Mouse (Mus musculus) heart, adult 2 months (tissue): ENCODE results near the gene Nkx1-2. TPM values are rescaled to one million over a fixed set of nuclear protein-coding genes. Genes with fewer than 3 reads are reported as not detected.

Experiments
- DNase-seq, 2 experiments: peaks; one replicate each; pipeline ENCODE4 v3.0.0; 2021
- H3K27ac ChIP-seq: fragments of 200-600 bp; 2 replicates; pipeline ENCODE4 v1.8.1; 2022
- H3K27me3 ChIP-seq: fragments of 200-500 bp; 2 replicates; pipeline ENCODE4 v1.6.1; 2012; ENCODE audit warnings: mild to moderate bottlenecking, low read length, inconsistent platforms, mixed read lengths; ENCODE audit not compliant: control insufficient read depth, insufficient read depth
- H3K36me3 ChIP-seq: fragments of 200-500 bp; 2 replicates; pipeline ENCODE4 v1.6.1; 2012; ENCODE audit warnings: low read length, inconsistent platforms; ENCODE audit not compliant: control insufficient read depth, insufficient read depth
- H3K4me1 ChIP-seq: fragments of 200-500 bp; 2 replicates; pipeline ENCODE4 v1.6.1; 2011; ENCODE audit warnings: low read length; ENCODE audit not compliant: control insufficient read depth, insufficient read depth
- H3K4me3 ChIP-seq: fragments of 200-600 bp; 2 replicates; pipeline ENCODE4 v1.8.1; 2022
- H3K79me2 ChIP-seq: fragments of 200-500 bp; replicated peaks from 2 replicates; pipeline ENCODE4 v1.6.1; 2012; ENCODE audit warnings: mild to moderate bottlenecking, inconsistent platforms, low read length, moderate library complexity, mixed read lengths; ENCODE audit not compliant: control insufficient read depth, insufficient read depth
- H3K9ac ChIP-seq: fragments of 200-500 bp; 2 replicates; pipeline ENCODE4 v1.6.1; 2012; ENCODE audit warnings: low read depth, mild to moderate bottlenecking, control low read depth, inconsistent platforms, low read length, mixed read lengths
- CTCF ChIP-seq: fragments of 200-600 bp; IDR thresholded peaks from 2 replicates; pipeline ENCODE4 v1.8.1; 2022; ENCODE audit warnings: antibody characterized with exemption, mild to moderate bottlenecking, moderate library complexity
- EP300 ChIP-seq: fragments of 200-500 bp; IDR thresholded peaks from 2 replicates; pipeline ENCODE4 v1.6.1; 2011; ENCODE audit warnings: low read depth, low read length, control low read depth; ENCODE audit not compliant: insufficient read depth
- POLR2A ChIP-seq: fragments of 200-500 bp; IDR thresholded peaks from 2 replicates; pipeline ENCODE4 v1.6.1; 2011; ENCODE audit warnings: mild to moderate bottlenecking, low read depth, low read length, control low read depth; ENCODE audit not compliant: insufficient read depth
- WGBS: fragments of 180-500 bp; shearing (Covaris S2); methylation state at CpG from one replicate; pipeline ENCODE4 v1.1.7; 2018; 5-methylcytosine and 5-hydroxymethylcytosine counted together
- intact Hi-C: fragments of 180-260 bp; cut with DNase I; formaldehyde crosslinking; loops from one replicate; pipeline ENCODE4 v1.15.1; 2025
- polyA plus RNA-seq: library from polyadenylated mRNA; depleted of rRNA; stranded (reverse); fragments of >200 nt; gene quantifications from 2 replicates; pipeline ENCODE4 v1.2.3, GENCODE M21; 2012
- total RNA-seq, 2 experiments: library from RNA; stranded (reverse); gene quantifications; 2 replicates each; pipeline ENCODE4 v1.2.3; 2021

The Nkx1-2 gene
- total and polyA plus RNA-seq, 3 experiments: not detected

DNA sequence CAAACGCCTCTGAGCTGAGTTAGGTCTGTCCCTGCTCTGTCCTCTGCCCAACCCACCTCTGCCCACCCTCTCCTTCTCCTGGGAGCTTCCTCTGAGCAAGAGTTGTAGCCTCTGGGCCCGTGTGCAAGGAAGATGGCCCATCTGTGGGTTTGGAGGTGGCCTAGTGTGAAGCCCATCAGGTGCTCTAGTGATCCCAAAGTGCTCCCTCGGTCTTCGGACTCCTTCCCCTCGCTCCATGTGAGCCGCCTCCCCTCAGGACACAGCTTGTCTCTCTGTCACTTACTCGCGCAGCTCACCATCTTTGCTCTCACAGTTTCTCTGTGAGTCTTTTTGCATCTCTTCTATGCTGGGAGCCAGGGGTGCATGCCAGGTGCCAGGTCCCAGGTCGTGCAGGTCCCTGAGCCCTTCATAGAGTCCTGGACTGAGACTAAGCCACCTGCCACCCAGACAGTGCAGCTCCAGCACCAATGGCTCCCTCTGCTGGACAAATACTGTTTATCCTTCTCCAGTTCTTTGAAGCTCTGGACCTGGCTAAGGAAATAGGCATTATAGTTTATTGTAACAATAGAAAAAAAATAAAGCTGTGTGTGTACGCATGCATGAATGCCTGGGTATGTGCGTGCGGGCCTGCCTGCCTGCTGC, 39.1 kb upstream of the Nkx1-2 start:
- H3K27me3 ChIP-seq: no peaks in the 10 kb centered on the region
- DNase-seq: peak in 1 of 2 experiments; percentile 26
- no peak overlapping the region for H3K9ac ChIP-seq
- intact Hi-C loops: loop anchor here (2.0 to 5.0 kb wide), 3 partner anchors 62 to 741 kb away; partner anchors contain the start of gene Oat
- TF ChIP-seq POLR2A: no peak
- peak; percentile 87 for TF ChIP-seq CTCF
- TF ChIP-seq EP300: no peak
- no peak overlapping the region for H3K4me3 ChIP-seq
- H3K79me2 ChIP-seq: no peaks in the 10 kb centered on the region
- no peaks in the 10 kb centered on the region for H3K4me1 ChIP-seq
- no peaks in the 10 kb centered on the region for H3K36me3 ChIP-seq
- no peak overlapping the region for H3K27ac ChIP-seq
- WGBS: 55% methylated on average over 12 of the region's 12 CpGs

DNA sequence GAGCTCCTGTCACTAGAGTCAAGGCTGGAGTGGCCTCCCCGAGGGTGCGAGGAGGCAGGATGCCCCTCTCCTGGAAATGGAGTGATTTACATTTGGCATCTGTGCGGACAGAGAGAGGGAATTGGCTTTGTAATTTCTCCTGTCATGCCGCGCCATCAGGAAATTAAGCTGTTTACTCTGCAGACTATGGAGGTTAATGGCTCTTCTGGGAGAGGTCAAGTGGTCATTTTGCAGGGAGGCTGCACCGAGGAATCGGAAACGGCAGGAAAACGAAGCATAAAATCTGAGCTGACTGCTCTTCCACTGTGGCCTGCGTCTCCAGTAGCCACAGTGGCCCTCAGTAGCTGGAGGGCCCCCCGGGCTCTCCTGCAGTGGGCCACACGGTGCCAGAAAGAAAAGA, 37.9 kb upstream of the Nkx1-2 start:
- no peaks in the 10 kb centered on the region for H3K36me3 ChIP-seq
- DNase-seq: no peak
- 62% methylated on average over 12 of the region's 12 CpGs for WGBS
- H3K4me1 ChIP-seq: no peaks in the 10 kb centered on the region
- H3K4me3 ChIP-seq: no peak overlapping the region
- intact Hi-C loops: loop anchor here (5.0 kb wide), 2 partner anchors 410 to 740 kb away; no protein-coding TSS in a partner anchor
- H3K9ac ChIP-seq: no peak overlapping the region
- no peaks in the 10 kb centered on the region for H3K79me2 ChIP-seq
- TF ChIP-seq CTCF (no peak), EP300 (no peak), POLR2A (no peak)
- H3K27me3 ChIP-seq: no peaks in the 10 kb centered on the region
- H3K27ac ChIP-seq: no peak overlapping the region

DNA sequence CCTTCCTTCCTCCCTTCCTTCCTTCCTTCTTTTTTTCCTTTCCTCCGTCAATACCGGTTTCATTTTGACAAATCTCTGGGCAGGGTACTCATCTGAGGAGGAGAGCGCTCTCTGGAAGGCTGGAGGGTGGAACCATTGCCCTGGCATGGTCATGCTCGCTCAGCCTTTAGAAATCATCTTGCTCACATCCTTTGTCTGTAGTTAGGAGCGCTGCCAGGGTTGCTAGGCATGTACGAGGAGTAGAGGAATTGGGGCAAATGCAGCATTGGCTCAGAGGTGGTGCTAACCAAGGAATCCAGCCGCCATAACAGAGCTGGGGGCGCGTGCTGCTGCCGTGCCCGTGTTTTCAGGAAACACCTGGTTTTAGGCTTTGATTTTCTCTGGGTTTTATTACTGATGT, 31.9 kb upstream of the Nkx1-2 start:
- no peak overlapping the region for H3K4me3 ChIP-seq
- H3K9ac ChIP-seq: no peak overlapping the region
- TF ChIP-seq POLR2A (no peak), EP300 (no peak), CTCF (no peak)
- H3K79me2 ChIP-seq: no peaks in the 10 kb centered on the region
- peaks cover 2% of the 10 kb centered on the region; the same call in 1 of the 2 replicates for H3K4me1 ChIP-seq
- DNase-seq: no peak
- no peak overlapping the region for H3K27ac ChIP-seq
- WGBS: 73% methylated on average over 11 of the region's 11 CpGs
- peaks cover 4% of the 10 kb centered on the region; the same call in 1 of the 2 replicates for H3K36me3 ChIP-seq
- H3K27me3 ChIP-seq: no peaks in the 10 kb centered on the region
- intact Hi-C loops: no loop called here

DNA sequence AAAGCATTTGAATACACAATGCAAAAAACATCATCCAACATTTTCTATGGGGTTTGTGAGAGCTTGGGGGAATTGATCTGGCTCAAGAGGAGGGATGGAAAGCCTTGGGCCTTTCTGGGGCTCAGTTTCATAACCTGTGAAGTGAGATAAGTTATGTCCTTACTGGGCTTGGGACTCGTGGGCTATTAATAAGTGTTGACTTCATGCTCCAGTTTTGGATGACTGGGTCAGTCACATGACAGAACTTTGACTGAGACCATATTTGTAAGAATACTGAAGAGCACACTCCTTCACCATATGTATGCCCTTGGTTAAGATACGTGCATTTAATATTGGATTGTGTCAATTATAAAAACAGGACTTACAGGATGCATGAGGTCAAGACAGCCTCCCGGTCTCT, 28.0 kb upstream of the Nkx1-2 start:
- H3K27ac ChIP-seq: peak overlapping the region; percentile 89
- peaks cover 2% of the 10 kb centered on the region; the same call in 1 of the 2 replicates for H3K4me1 ChIP-seq
- no peak overlapping the region for H3K9ac ChIP-seq
- H3K27me3 ChIP-seq: no peaks in the 10 kb centered on the region
- H3K36me3 ChIP-seq: peaks cover 4% of the 10 kb centered on the region; the same call in 1 of the 2 replicates
- 43% methylated on average over 3 of the region's 3 CpGs for WGBS
- peak in 1 of 2 experiments; percentile 33 for DNase-seq
- intact Hi-C loops: no loop called here
- H3K4me3 ChIP-seq: no peak overlapping the region
- TF ChIP-seq CTCF (no peak), EP300 (no peak), POLR2A (no peak)
- H3K79me2 ChIP-seq: no peaks in the 10 kb centered on the region

DNA sequence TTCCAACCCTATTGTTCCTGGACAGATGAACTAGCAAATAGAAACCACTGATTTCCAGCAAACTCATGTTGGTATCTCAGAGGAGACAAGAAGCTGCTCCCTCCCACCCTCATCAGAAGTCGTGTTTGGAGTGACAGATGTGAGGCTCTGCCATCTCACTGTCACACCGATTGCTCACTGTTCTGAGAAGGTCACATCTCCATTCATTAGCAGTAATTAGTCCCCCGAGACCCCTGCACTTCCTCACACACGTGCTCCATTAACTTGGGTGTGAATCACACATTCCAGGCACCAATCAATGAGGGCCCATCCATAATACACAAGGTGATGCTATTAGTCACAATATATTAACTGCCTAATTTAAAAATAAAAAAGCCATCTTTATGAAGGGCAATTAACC, 26.7 kb upstream of the Nkx1-2 start:
- 67% methylated on average over 4 of the region's 4 CpGs for WGBS
- H3K27me3 ChIP-seq: no peaks in the 10 kb centered on the region
- no peaks in the 10 kb centered on the region for H3K79me2 ChIP-seq
- H3K36me3 ChIP-seq: peaks cover 4% of the 10 kb centered on the region; the same call in 1 of the 2 replicates
- TF ChIP-seq POLR2A (no peak), EP300 (no peak), CTCF (no peak)
- H3K9ac ChIP-seq: no peak overlapping the region
- peaks cover 2% of the 10 kb centered on the region; the same call in 1 of the 2 replicates for H3K4me1 ChIP-seq
- H3K27ac ChIP-seq: no peak overlapping the region
- no peak for DNase-seq
- intact Hi-C loops: no loop called here
- H3K4me3 ChIP-seq: no peak overlapping the region

DNA sequence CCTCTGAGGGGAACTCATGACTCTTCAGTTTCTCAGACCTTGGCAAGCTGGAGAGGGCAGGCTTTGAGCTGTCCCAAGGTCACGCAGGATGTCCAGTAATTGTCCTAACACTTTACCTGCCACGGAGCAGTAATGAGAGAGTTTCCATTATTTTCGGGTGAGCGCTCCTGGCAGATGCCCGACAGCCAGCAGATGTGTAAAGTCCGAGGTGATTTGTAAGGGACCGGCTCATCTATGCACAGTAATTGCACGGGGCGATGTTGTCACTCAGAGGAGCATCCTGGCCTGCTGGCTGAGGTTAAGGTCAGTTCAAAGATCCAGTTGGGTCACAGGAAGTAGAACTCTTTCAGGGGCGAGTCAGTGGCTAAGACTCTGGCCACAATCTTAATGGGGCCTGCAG, 24.7 kb upstream of the Nkx1-2 start:
- no peak for DNase-seq
- TF ChIP-seq POLR2A (no peak), EP300 (no peak), CTCF (no peak)
- H3K27me3 ChIP-seq: no peaks in the 10 kb centered on the region
- H3K9ac ChIP-seq: no peak overlapping the region
- no peaks in the 10 kb centered on the region for H3K79me2 ChIP-seq
- H3K36me3 ChIP-seq: peaks cover 4% of the 10 kb centered on the region; the same call in 1 of the 2 replicates
- H3K4me3 ChIP-seq: no peak overlapping the region
- H3K4me1 ChIP-seq: peaks cover 2% of the 10 kb centered on the region; the same call in 1 of the 2 replicates
- intact Hi-C loops: no loop called here
- no peak overlapping the region for H3K27ac ChIP-seq
- 54% methylated on average over 10 of the region's 10 CpGs for WGBS
